Mouse (Mus musculus) CH12.LX (cell line): ENCODE data around the gene Pitx2.

Experiments
- ELF1 ChIP-seq: IDR thresholded peaks from 2 replicates; pipeline ENCODE4 v1.6.1; 2014; ENCODE audit warnings: low read depth, mild to moderate bottlenecking, inconsistent platforms, low read length, improper control_type of control experiment
- JUND ChIP-seq: conservative IDR thresholded peaks from 2 replicates; pipeline ENCODE4 v1.6.1; 2011; ENCODE audit warnings: low read depth, low read length, improper control_type of control experiment
- POLR2AphosphoS2 ChIP-seq: IDR thresholded peaks from 2 replicates; pipeline ENCODE4 v1.6.1; 2011; ENCODE audit warnings: low read depth, low read length, improper control_type of control experiment
- TCF12 ChIP-seq: IDR thresholded peaks from 2 replicates; pipeline ENCODE4 v1.6.1; 2014; ENCODE audit warnings: low read depth, mild to moderate bottlenecking, inconsistent platforms, low read length, improper control_type of control experiment
- USF1 ChIP-seq: IDR thresholded peaks from 2 replicates; pipeline ENCODE4 v1.6.1; 2014; ENCODE audit warnings: low read depth, mild to moderate bottlenecking, inconsistent platforms, low read length, improper control_type of control experiment
- ZNF384 ChIP-seq: IDR thresholded peaks from 2 replicates; pipeline ENCODE4 v1.6.1; 2012; ENCODE audit warnings: low read depth, low read length, improper control_type of control experiment, inconsistent platforms

DNA sequence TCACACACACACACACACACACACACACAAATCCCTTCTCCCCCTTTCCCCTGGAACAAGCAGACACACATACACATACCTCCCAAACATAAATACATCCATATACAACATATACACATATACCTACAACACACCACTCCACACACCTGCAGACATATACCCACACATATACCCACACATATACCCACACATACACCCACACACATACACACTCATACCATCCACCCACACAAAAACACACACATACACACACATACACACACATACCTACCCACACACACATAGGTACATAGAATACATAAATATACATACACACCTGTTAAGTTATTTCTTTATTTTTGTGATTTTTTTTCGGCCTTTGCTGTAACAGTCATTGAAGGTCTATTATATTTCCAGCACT is 38.3 kb downstream of the Pitx2 start:
- TF ChIP-seq TCF12 (no peak), JUND (no peak), ZNF384 (no peak), POLR2AphosphoS2 (no peak), USF1 (no peak), ELF1 (no peak)
